8 mouse cellular contexts compared by ENCODE assay signal in genomic region chr12:110850929-110851256, GRCm38 (mm10). TPM values are rescaled to one million over a fixed set of nuclear protein-coding genes. Genes with fewer than 3 reads are reported as not detected.
DNase-seq lines count a peak whose midpoint lies in the region; ATAC-seq and TF ChIP-seq lines count a peak whose summit lies in the region.

No protein-coding gene starts in this region.

- H3K27ac ChIP-seq in heart, embryonic 13.5 days (replicated peaks) = peak overlapping the region; percentile 77
- peak overlapping the region; percentile 15; the same call in 1 of the 2 replicates for H3K27ac ChIP-seq in ES-E14 (ENCODE audit: insufficient read depth, low read depth, low read length, poor library complexity, severe bottlenecking)
- H3K27ac ChIP-seq in hindbrain, embryonic 12.5 days = no peak overlapping the region
- peak overlapping the region; percentile 94 for H3K27ac ChIP-seq in midbrain, embryonic 10.5 days (replicated peaks)

- 7% methylated on average over 9 of the region's 9 CpGs for WGBS in heart, embryonic 13.5 days
- 17% methylated on average over 9 of the region's 9 CpGs for WGBS in hindbrain, embryonic 12.5 days
- 21% methylated on average over 9 of the region's 9 CpGs for WGBS in midbrain, embryonic 10.5 days

- DNase-seq in heart, adult 9 months (ENCODE audit: low spot score in 2 of 2) = no peak
- DNase-seq in ES-E14 (ENCODE audit: low read depth, low spot score) = no peak
- DNase-seq in midbrain, embryonic 10.5 days (ENCODE audit: low spot score) = no peak
- DNase-seq in right cerebral cortex, adult 2 months (ENCODE audit: low spot score in 2 of 2) = no peak
- DNase-seq in adrenal gland, postnatal 4 days (ENCODE audit: low spot score in 2 of 2) = no peak
- DNase-seq in yolk sac, embryonic 10.5 days (ENCODE audit: low spot score) = no peak

- no peak for ATAC-seq in heart, embryonic 13.5 days (ENCODE audit: extremely low read depth, insufficient number of reproducible peaks, low FRiP score, low TSS enrichment)
- ATAC-seq in hindbrain, embryonic 12.5 days (ENCODE audit: low FRiP score) = 0 out of 2 replicates have a peak, but pooled peaks have one; percentile 11

- peaks cover 32% of the 10 kb centered on the region for H3K4me1 ChIP-seq in heart, embryonic 13.5 days
- H3K4me1 ChIP-seq in ES-E14 (ENCODE audit: control insufficient read depth in 2 of 2, insufficient read depth in 2 of 2, low read length in 2 of 2, poor library complexity in 1 of 2) = peaks cover 0 to 16% of the 10 kb centered on the region in 2 experiments; a peak in 3 of 4 replicates
- H3K4me1 ChIP-seq in hindbrain, embryonic 12.5 days = peaks cover 17% of the 10 kb centered on the region
- H3K4me1 ChIP-seq in midbrain, embryonic 10.5 days = peaks cover 29% of the 10 kb centered on the region

- peak overlapping the region; percentile 93 for H3K4me3 ChIP-seq in heart, embryonic 13.5 days
- peak overlapping the region; percentile 72 to 73 for H3K4me3 ChIP-seq in ES-E14 (ENCODE audit: insufficient read depth in 1 of 2, low read depth in 1 of 2, low read length in 2 of 2, poor library complexity in 1 of 2, severe bottlenecking in 1 of 2)
- H3K4me3 ChIP-seq in hindbrain, embryonic 12.5 days = peak overlapping the region; percentile 96
- H3K4me3 ChIP-seq in midbrain, embryonic 10.5 days = peak overlapping the region; percentile 98

- H3K9me3 ChIP-seq in heart, embryonic 13.5 days = no peaks in the 10 kb centered on the region
- H3K9me3 ChIP-seq in ES-E14 (ENCODE audit: control insufficient read depth, insufficient read depth, low read depth, low read length) = no peaks in the 10 kb centered on the region
- no peaks in the 10 kb centered on the region for H3K9me3 ChIP-seq in hindbrain, embryonic 12.5 days (replicated peaks)
- H3K9me3 ChIP-seq in midbrain, embryonic 10.5 days (replicated peaks) = no peaks in the 10 kb centered on the region

- in situ Hi-C loops in ES-E14 (cut with MboI; ENCODE audit: low sequenced_read_pairs in 2 of 2, unreplicated experiment in 2 of 2) = no loop called here

- peak overlapping the region; percentile 89 for H3K4me2 ChIP-seq in heart, embryonic 13.5 days
- H3K4me2 ChIP-seq in hindbrain, embryonic 12.5 days (replicated peaks) = peak overlapping the region; percentile 71

- peaks cover 4% of the 10 kb centered on the region for H3K27me3 ChIP-seq in heart, embryonic 13.5 days (replicated peaks)
- peaks cover 15% of the 10 kb centered on the region for H3K27me3 ChIP-seq in hindbrain, embryonic 12.5 days
- peaks cover 24% of the 10 kb centered on the region for H3K27me3 ChIP-seq in midbrain, embryonic 10.5 days (ENCODE audit: low read depth, poor library complexity, severe bottlenecking)

- peak overlapping the region; percentile 96 for H3K9ac ChIP-seq in heart, embryonic 13.5 days
- H3K9ac ChIP-seq in ES-E14 (ENCODE audit: insufficient read depth, low read depth, low read length, poor library complexity, severe bottlenecking) = peak overlapping the region; percentile 82
- peak overlapping the region; percentile 93 for H3K9ac ChIP-seq in hindbrain, embryonic 12.5 days

- peaks cover 12% of the 10 kb centered on the region for H3K36me3 ChIP-seq in heart, embryonic 13.5 days
- peaks cover 5% of the 10 kb centered on the region; the same call in 1 of the 2 replicates for H3K36me3 ChIP-seq in ES-E14 (ENCODE audit: control insufficient read depth, insufficient read depth, low read length, poor library complexity, severe bottlenecking)
- peaks cover 10% of the 10 kb centered on the region for H3K36me3 ChIP-seq in hindbrain, embryonic 12.5 days
- H3K36me3 ChIP-seq in midbrain, embryonic 10.5 days = peaks cover 10% of the 10 kb centered on the region

TF ChIP-seq in ES-E14, 5 proteins besides CTCF, POLR2A, EP300 and RAD21:
- TF ChIP-seq ZC3H11A (IDR thresholded peaks at IDR 0.05; ENCODE audit: borderline replicate concordance, low read depth, low read length) (no peak), ZNF384 (IDR thresholded peaks at IDR 0.05; ENCODE audit: low read depth, low read length) (no peak), MAFK (IDR thresholded peaks at IDR 0.05; ENCODE audit: insufficient read depth, low read depth, low read length) (no peak), CHD2 (IDR thresholded peaks at IDR 0.05; ENCODE audit: low read depth, low read length) (no peak), HCFC1 (IDR thresholded peaks at IDR 0.05; ENCODE audit: borderline replicate concordance, insufficient read depth, low read length) (no peak)

RNA-seq across cellular contexts. Expression of gene Zfp839, which starts 0.8 kb away (rescaled TPM):
- polyA plus RNA-seq in heart, embryonic 13.5 days (2015; fragmentation: Nextera tagmentation; extraction: Ambion mirVana) = 4.1 and 4.3 TPM in 2 replicates
- 5.4 and 8.0 TPM in 2 replicates for total RNA-seq in ES-E14 (2012; rRNA removed)
- 6.3 and 6.9 TPM in 2 replicates for polyA plus RNA-seq in hindbrain, embryonic 12.5 days (2016; fragmentation: Nextera tagmentation; extraction: Ambion mirVana)
- polyA plus RNA-seq in midbrain, embryonic 10.5 days (2016; fragmentation: Nextera tagmentation; extraction: Ambion mirVana) = 4.8 and 5.4 TPM in 2 replicates
- total RNA-seq in adrenal gland, postnatal 4 days (2021) = 10 to 100 TPM; 18.7 to 19.3 TPM

RNA-seq across cellular contexts. Expression of gene Mok, which starts 10.2 kb away (rescaled TPM):
- 2.7 and 3.5 TPM in 2 replicates for polyA plus RNA-seq in heart, embryonic 13.5 days (2015; fragmentation: Nextera tagmentation; extraction: Ambion mirVana)
- 14.9 and 23.5 TPM in 2 replicates for total RNA-seq in ES-E14 (2012; rRNA removed)
- 12.6 and 13.5 TPM in 2 replicates for polyA plus RNA-seq in hindbrain, embryonic 12.5 days (2016; fragmentation: Nextera tagmentation; extraction: Ambion mirVana)
- 10.1 and 11.7 TPM in 2 replicates for polyA plus RNA-seq in midbrain, embryonic 10.5 days (2016; fragmentation: Nextera tagmentation; extraction: Ambion mirVana)
- total RNA-seq in adrenal gland, postnatal 4 days (2021) = 1 to 10 TPM; 1.8 to 2.2 TPM

RNA-seq across cellular contexts. Expression of gene Cinp, which starts 38.1 kb away (rescaled TPM):
- polyA plus RNA-seq in heart, embryonic 13.5 days (2015; fragmentation: Nextera tagmentation; extraction: Ambion mirVana) = 59.8 and 66.2 TPM in 2 replicates
- 77.6 and 86.5 TPM in 2 replicates for total RNA-seq in ES-E14 (2012; rRNA removed)
- polyA plus RNA-seq in hindbrain, embryonic 12.5 days (2016; fragmentation: Nextera tagmentation; extraction: Ambion mirVana) = 60.9 and 61.5 TPM in 2 replicates
- 81.7 and 95.6 TPM in 2 replicates for polyA plus RNA-seq in midbrain, embryonic 10.5 days (2016; fragmentation: Nextera tagmentation; extraction: Ambion mirVana)
- 10 to 100 TPM; 49.7 to 51.0 TPM for total RNA-seq in adrenal gland, postnatal 4 days (2021)

RNA-seq across cellular contexts. Expression of gene Tecpr2, which starts 38.2 kb away (rescaled TPM):
- polyA plus RNA-seq in heart, embryonic 13.5 days (2015; fragmentation: Nextera tagmentation; extraction: Ambion mirVana) = 2.2 and 2.9 TPM in 2 replicates
- 11.2 and 12.6 TPM in 2 replicates for total RNA-seq in ES-E14 (2012; rRNA removed)
- polyA plus RNA-seq in hindbrain, embryonic 12.5 days (2016; fragmentation: Nextera tagmentation; extraction: Ambion mirVana) = 8.4 and 8.8 TPM in 2 replicates
- 5.3 and 6.7 TPM in 2 replicates for polyA plus RNA-seq in midbrain, embryonic 10.5 days (2016; fragmentation: Nextera tagmentation; extraction: Ambion mirVana)
- total RNA-seq in adrenal gland, postnatal 4 days (2021) = 10 to 100 TPM; 10.4 to 11.0 TPM
